Comparison of ENCODE assay signal across 10 mouse cellular contexts in the genomic region with DNA sequence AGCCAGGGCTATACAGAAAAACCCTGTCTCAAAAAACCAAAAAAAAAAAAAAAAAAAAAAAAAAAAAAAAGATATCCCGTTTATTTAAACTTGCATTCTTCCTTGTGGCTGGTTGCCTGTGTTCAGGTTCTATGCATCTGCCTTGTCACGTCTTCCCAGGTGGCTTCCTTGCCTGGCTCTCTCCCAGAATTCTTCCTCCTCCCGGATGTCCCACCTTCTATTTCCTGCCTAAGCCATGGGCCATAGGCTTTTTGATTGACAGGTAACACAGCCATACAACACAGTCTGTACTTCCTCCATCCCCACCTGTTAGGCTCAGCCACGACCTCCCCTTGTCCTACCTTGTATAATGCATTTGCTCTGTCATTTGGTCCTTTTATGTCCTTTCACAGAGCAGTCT. TPM values are rescaled to one million over a fixed set of nuclear protein-coding genes. Genes with fewer than 3 reads are reported as not detected.
DNase-seq lines count a peak whose midpoint lies in the region; ATAC-seq and TF ChIP-seq lines count a peak whose summit lies in the region.
"Had no signal": no experiment of that assay in that cellular context is flagged by ENCODE, and none has a peak within 500 bp of the region (broad histone marks: within the 10 kb centered on the region; RNA-seq: fewer than 3 reads in every experiment).

A gene (plus strand): TSS at position 330 of the 400 bp plus-strand sequence.

- H3K4me3 ChIP-seq in lung, adult 2 months (replicated peaks; ENCODE audit: extremely low read depth, low read depth, low read length), result no peak within 1 kb of the TSS
- H3K4me3 ChIP-seq in embryonic facial prominence, embryonic 10.5 days, result no peak within 1 kb of the TSS

- H3K27ac ChIP-seq in embryonic facial prominence, embryonic 10.5 days (replicated peaks), result no peak within 1 kb of the TSS
- H3K27ac ChIP-seq: liver, embryonic 14.5 days had no signal

- DNase-seq in lung, adult 2 months, result no peak
- no peak for DNase-seq in lung, postnatal 14 days
- peak; percentile 95 for DNase-seq in ES-CJ7 (ENCODE audit: low read depth, low spot score)
- DNase-seq in embryonic facial prominence, embryonic 10.5 days (ENCODE audit: low spot score), result no peak
- DNase-seq in right cerebral cortex, postnatal 25 days, result no peak
- no peak for DNase-seq in right cerebral cortex, adult 18-20 months
- DNase-seq in heart, adult 8-10 months (ENCODE audit: low spot score), result no peak
- DNase-seq: gastrocnemius, postnatal 14 days had no signal

- WGBS in lung, adult 2 months, result 51% methylated on average over 4 of the region's 4 CpGs
- 80% methylated on average over 4 of the region's 4 CpGs for WGBS in embryonic facial prominence, embryonic 10.5 days

- 0 out of 2 replicates have a peak, but pooled peaks cover 3% of the 10 kb centered on the region for H3K9me3 ChIP-seq in embryonic facial prominence, embryonic 10.5 days

- no peaks in the 10 kb centered on the region for H3K27me3 ChIP-seq in embryonic facial prominence, embryonic 10.5 days (replicated peaks; ENCODE audit: low read depth, poor library complexity, severe bottlenecking)

- no peak for ATAC-seq in megakaryocyte progenitor cell, adult 5-6 weeks (replicated peaks; ENCODE audit: poor library complexity)

- 0 out of 2 replicates have a peak, but pooled peaks cover 3% of the 10 kb centered on the region for H3K36me3 ChIP-seq in embryonic facial prominence, embryonic 10.5 days (replicated peaks)

- no peak for TF ChIP-seq POLR2A in lung, adult 2 months (IDR thresholded peaks at IDR 0.05; ENCODE audit: borderline replicate concordance, extremely low read depth, low read depth, low read length)

- H3K4me1 ChIP-seq in lung, adult 2 months (ENCODE audit: control insufficient read depth, insufficient read depth, low read length), result peaks cover 3% of the 10 kb centered on the region; the same call in 1 of the 2 replicates
- peaks cover 27% of the 10 kb centered on the region for H3K4me1 ChIP-seq in embryonic facial prominence, embryonic 10.5 days

- no peak for TF ChIP-seq CTCF in lung, adult 2 months (IDR thresholded peaks at IDR 0.05; ENCODE audit: insufficient read depth, low read length)

RNA-seq across cellular contexts. Expression of the gene that starts here (rescaled TPM):
- 19.6 and 21.9 TPM in 2 replicates for polyA plus RNA-seq in lung, adult 2 months (2012; rRNA removed)
- polyA plus RNA-seq in embryonic facial prominence, embryonic 10.5 days (2016; fragmentation: Nextera tagmentation; extraction: Ambion mirVana), result 14.6 and 15.8 TPM in 2 replicates
- total RNA-seq in megakaryocyte progenitor cell, adult 5-6 weeks (2015), result 44.0 and 65.8 TPM in 2 replicates
- total RNA-seq in megakaryocyte progenitor cell, adult 5-6 weeks (2017), result 56.6 and 72.3 TPM in 2 replicates
- 1 to 10 TPM; 1.1 to 1.8 (median 1.5) TPM for total RNA-seq in heart, adult 8-10 months (2022)

Comparison
In these comparisons a context has a peak if more than half of its experiments do, and no peak if none do; other contexts are left out.
1. RNA of the gene that starts here (total RNA-seq): 44.0 to 72.3 TPM in megakaryocyte progenitor cell, adult 5-6 weeks; 1.1 to 1.8 TPM in heart, adult 8-10 months; every median in the first group is over 10 times any median in the second.